Mouse (Mus musculus): Measurements from ENCODE around the gene Plcb1. TPM values are rescaled to one million over a fixed set of nuclear protein-coding genes. Genes with fewer than 3 reads are reported as not detected.
"Not testable (repeated sequence)": the region's sequence is repeated elsewhere in the genome, so short reads cannot be mapped to it uniquely, and the experiment has no call there.

Gene Plcb1
- total RNA-seq, 2 experiments from 2014 or later = 59.9 to 62.6 TPM

GRCm38 (mm10) chr2:134966131-134966530 is 180.3 kb downstream of the Plcb1 start:
- no peak for DNase-seq (ENCODE audit: low spot score in 2 of 2)

GRCm38 (mm10) chr2:134968380-134968779 is 182.5 kb downstream of the Plcb1 start:
- no peak for DNase-seq (ENCODE audit: low spot score in 2 of 2)

- no peak for DNase-seq (ENCODE audit: low spot score in 2 of 2)
Measured at GRCm38 (mm10) chr2:134972376-134972775, 186.5 kb downstream of the Plcb1 start.

DNA sequence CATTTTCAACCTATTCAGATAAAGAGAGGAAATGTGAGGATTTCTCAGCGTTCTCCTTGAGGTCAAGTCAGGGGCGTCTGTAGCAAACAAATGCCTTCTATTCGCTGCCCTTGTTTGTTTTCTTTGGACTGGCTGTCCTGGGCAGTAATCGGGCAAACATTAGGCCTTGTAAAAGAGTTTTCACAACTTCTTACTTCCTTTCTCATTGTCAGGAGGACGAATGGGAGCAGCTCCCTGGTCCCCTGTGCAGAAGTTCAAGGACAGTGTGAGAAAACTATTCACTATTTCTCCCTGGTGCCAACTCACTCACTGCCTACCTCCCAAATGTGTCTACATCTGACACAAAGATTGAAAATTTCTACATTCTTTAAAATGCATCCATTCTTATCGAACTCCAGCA is 188.8 kb downstream of the Plcb1 start:
- DNase-seq (ENCODE audit: low spot score in 2 of 2) = peak in 1 of 2 experiments; percentile 14

GRCm38 (mm10) chr2:134976796-134977330 is 191.0 kb downstream of the Plcb1 start:
- DNase-seq (ENCODE audit: low spot score in 2 of 2) = no peak

GRCm38 (mm10) chr2:134977641-134978040 is 191.8 kb downstream of the Plcb1 start:
- no peak for DNase-seq (ENCODE audit: low spot score in 2 of 2)

DNA sequence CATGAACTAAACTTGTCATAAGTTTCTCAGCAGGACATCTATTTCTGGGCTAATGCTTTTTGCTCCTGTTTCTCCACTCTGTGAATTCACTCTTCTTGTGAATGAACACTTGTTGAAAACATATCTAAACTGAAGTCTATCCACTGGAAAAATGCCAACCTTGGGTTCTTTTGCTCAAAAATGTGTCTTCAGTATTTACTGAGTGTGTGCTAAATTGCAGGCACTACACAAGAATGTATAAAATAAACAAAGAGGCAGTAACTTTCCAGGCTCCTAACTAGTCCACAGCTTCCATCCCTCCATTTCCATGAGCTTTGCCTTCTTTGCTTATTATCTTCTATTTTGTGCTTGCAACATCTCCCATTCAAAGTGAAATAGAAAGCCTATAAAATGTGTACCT is 195.5 kb downstream of the Plcb1 start:
- no peak for DNase-seq (ENCODE audit: low spot score in 2 of 2)

DNA sequence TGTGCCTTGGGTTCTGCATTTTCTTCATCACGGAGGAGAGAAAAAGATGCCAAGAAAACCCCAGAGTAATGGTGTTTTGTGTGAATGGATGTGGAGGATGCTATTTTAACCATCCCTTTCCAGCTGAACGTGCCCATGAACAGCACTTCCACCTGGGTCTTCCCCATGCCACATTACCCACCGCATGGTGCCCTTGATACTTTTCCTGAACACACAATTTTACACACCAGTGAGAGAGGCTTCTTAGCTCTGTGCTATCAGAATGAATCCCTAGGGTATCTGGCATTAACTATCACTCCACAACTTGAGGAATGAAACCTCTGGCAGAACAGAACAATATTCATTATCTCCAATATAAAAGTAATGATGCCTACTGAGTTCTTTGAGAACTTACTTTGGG is 199.0 kb downstream of the Plcb1 start:
- no peak for DNase-seq (ENCODE audit: low spot score in 2 of 2)

DNA sequence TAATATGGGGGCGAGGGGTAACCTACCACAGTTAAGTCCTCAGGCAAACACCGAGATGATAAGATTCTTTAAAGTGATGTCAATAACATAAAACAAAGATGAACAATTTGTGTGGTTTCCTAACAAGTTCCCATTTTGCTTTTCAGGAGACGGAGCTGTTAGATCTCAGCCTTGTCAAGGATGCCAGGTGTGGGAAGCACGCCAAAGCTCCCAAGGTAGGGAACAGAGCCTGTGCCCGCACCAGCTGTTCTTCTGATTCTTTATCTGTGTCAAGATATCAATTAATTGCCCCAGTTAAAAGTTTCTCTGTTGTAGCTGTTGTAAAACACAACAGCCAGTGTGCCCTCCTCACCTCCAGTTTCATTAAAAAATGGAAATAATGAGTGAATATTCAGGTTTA is 202.1 kb downstream of the Plcb1 start:
- no peak for DNase-seq (ENCODE audit: low spot score in 2 of 2)

DNA sequence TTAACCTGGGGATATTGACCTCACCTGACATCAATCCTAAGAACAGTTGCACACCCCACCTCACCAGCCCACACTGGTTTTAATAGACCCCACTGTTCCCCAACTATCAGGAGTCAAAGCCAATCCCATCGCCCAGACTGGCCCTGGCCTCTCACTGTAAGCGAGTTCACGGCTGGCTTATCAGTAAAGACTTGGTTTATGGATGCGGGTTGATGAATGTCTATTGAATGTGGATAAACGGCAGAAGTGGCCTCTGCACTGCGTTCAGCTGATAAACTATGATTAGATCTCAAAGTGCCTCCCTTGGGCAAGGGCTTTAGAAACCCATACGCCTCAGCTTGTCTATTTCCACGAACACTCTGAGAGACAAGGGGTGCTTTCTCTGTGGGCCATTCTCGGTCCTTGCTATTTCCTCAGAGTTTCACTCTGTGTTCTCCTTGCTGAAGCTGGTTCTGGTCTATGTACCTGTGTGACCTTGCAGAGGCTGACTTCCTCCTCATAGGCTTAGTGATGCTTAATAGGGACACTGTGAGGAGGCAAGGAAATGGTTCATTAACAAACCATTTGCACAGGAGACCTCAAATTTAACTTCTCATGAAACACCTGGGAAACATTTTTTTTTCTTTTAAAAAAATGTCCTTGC is 203.9 kb downstream of the Plcb1 start:
- no peak for DNase-seq (ENCODE audit: low spot score in 2 of 2)

GRCm38 (mm10) chr2:135007134-135007533 is 221.3 kb downstream of the Plcb1 start:
- DNase-seq (ENCODE audit: low spot score in 2 of 2) = no peak

GRCm38 (mm10) chr2:135007885-135008284 is 222.0 kb downstream of the Plcb1 start:
- DNase-seq (ENCODE audit: low spot score in 2 of 2) = not testable (repeated sequence)

- DNase-seq (ENCODE audit: low spot score in 2 of 2) = no peak
Measured at GRCm38 (mm10) chr2:135010371-135010770, 224.5 kb downstream of the Plcb1 start.

- DNase-seq (ENCODE audit: low spot score in 2 of 2) = no peak
Measured at GRCm38 (mm10) chr2:135015501-135015900, 229.6 kb downstream of the Plcb1 start.

DNA sequence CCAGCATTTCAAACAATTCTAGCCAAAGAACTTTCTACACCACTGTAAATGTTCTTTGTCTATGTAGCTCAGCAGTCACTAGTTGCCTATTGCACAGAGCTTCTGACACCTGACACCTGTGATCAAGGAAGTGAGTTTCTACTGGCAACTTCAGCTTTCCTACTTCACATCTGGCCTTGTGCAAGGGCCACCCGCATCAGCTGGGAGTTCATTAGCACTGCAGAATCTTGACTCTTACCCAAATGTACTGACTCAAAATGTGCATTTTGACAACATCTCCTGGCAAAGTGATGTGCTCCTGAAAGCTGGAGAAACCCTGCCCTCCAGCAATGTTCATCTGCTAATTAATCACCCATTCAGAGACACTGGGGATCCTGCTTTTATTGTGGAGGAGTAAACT is 232.4 kb downstream of the Plcb1 start:
- no peak for DNase-seq (ENCODE audit: low spot score in 2 of 2)

DNA sequence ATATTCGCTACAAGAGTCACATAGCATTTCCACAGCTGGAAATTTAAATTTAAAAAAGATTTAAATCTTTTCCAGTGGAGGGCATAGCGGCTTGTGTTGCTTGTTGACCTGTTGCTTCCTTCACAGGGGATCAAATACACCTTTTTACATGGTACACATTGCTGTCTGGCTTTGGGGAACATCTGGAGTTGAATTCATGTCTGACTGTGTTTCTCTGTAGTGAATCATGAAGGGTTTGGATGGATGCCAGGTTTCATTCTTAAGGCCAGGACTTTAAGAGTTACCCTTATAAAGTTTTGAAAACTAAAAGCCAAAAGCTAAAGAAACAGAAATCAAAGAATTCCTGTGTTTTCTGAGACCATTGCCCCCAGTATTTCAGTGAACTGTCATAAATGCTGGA is 232.8 kb downstream of the Plcb1 start:
- no peak for DNase-seq (ENCODE audit: low spot score in 2 of 2)

DNA sequence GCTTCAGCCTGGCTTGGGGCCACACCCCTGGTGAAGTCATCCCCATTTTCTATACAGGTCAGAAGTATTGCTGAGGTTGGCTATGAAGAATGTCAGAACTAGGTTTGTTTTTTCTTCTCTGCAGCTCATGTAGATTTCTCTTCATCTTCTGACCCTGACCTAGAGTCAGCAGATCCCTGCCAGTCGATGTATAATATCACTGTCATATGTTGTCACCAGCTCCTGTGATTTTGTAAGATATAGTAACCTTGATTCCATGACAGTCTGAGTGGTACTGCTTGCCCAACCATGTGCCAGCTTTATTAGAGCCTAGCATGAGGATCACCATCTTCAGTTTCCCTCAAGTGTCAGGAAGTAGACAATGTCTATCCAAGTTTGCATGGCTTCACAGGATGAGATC is 233.7 kb downstream of the Plcb1 start:
- DNase-seq (ENCODE audit: low spot score in 2 of 2) = no peak

- DNase-seq (ENCODE audit: low spot score in 2 of 2) = no peak
Measured at GRCm38 (mm10) chr2:135029288-135029687, 243.4 kb downstream of the Plcb1 start.

GRCm38 (mm10) chr2:135029700-135030099 is 243.8 kb downstream of the Plcb1 start:
- DNase-seq (ENCODE audit: low spot score in 2 of 2) = no peak

GRCm38 (mm10) chr2:135035640-135036260 is 249.9 kb downstream of the Plcb1 start:
- no peak for DNase-seq (ENCODE audit: low spot score in 2 of 2)

DNA sequence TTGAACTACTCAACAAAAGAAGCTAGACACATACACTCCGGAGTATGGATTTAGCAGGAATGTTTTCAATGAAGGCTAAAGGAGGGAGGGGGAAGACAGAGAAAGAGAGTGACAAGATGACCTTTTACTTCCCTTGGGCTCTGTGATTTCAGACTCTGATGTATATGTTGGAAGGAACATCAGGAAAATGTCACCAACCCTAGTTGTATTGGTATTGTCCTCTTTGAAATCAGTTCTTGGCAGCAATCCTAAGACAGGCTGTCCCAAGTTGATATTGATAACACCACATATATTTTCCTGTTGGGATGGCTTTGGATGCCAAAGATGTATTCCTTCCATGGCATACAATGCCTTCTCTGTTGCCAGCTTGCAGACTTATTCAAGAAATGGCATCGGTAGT is 262.9 kb downstream of the Plcb1 start:
- no peak for DNase-seq (ENCODE audit: low spot score in 2 of 2)

- no peak for DNase-seq (ENCODE audit: low spot score in 2 of 2)
Measured at GRCm38 (mm10) chr2:135049283-135049682, 263.4 kb downstream of the Plcb1 start.
